8 mouse cellular contexts compared by ENCODE assay signal in the genomic region with DNA sequence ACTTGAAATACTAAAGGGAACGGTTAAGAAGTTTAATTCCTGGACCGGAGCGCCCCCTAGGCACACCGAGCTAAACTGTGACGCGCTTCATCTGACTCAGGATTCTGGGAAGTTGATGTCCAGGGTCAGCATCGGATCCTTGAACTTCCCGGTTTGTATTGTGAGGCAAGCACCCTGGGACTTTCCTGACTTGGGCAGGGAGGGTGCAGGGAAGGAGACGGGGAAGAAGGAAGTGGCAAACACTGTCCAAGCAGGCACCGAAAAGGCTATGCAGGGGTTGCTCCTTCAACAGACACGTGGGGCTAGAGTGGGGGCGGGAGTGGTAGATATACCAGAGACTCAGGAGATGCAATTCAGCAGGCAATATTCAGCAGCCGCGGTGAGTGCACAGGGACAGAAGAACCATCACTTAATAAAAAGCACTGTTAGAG.
A peak's percentile ranks its signal among the peaks of the same experiment; 100 is the strongest.
DNase-seq lines count a peak whose midpoint lies in the region; ATAC-seq lines count a peak whose summit lies in the region.

No protein-coding gene starts in this region.

- 14% methylated on average over 14 of the region's 14 CpGs for WGBS in hindbrain, embryonic 16.5 days

- H3K9me3 ChIP-seq in hindbrain, embryonic 16.5 days (ENCODE audit: control insufficient read depth, low read length): no peaks in the 10 kb centered on the region

- no peaks in the 10 kb centered on the region for H3K4me1 ChIP-seq in hindbrain, embryonic 16.5 days (ENCODE audit: control insufficient read depth, insufficient read depth, low read depth, low read length)

- DNase-seq in adipocyte (ENCODE audit: low spot score): peak; percentile 50
- DNase-seq in gastrocnemius, adult 18-20 months (ENCODE audit: low spot score): peak; percentile 86
- peak; percentile 76 to 87 for DNase-seq in left cerebral cortex, adult 18-20 months (ENCODE audit: low spot score in 2 of 2)
- peak; percentile 93 for DNase-seq in lung, postnatal 36 days
- peak; percentile 78 for DNase-seq in right cerebral cortex, postnatal 4 days
- peak; percentile 83 for DNase-seq in yolk sac, embryonic 10.5 days (ENCODE audit: low spot score)

- H3K4me3 ChIP-seq in hindbrain, embryonic 16.5 days (ENCODE audit: low read length): no peak overlapping the region

- no peak overlapping the region for H3K27ac ChIP-seq in hindbrain, embryonic 16.5 days (ENCODE audit: low read depth, low read length)

- peak; percentile 28 for ATAC-seq in common myeloid progenitor, adult 5-6 weeks (replicated peaks; ENCODE audit: low read depth, poor library complexity, severe bottlenecking)
- peak; percentile 27; the same call in 1 of the 2 replicates for ATAC-seq in hindbrain, embryonic 16.5 days

- H3K9ac ChIP-seq in hindbrain, embryonic 16.5 days (ENCODE audit: low read depth, low read length): no peak overlapping the region

- peak overlapping the region; percentile 42 for H3K4me2 ChIP-seq in hindbrain, embryonic 16.5 days (ENCODE audit: low read length)

- no peaks in the 10 kb centered on the region for H3K36me3 ChIP-seq in hindbrain, embryonic 16.5 days (ENCODE audit: control insufficient read depth, insufficient read depth, low read length)

- no peaks in the 10 kb centered on the region for H3K27me3 ChIP-seq in hindbrain, embryonic 16.5 days (replicated peaks; ENCODE audit: control insufficient read depth, insufficient read depth, low read length)
